Mouse (Mus musculus) cerebellum, postnatal 25 days (tissue): Measurements from ENCODE around the gene Agl.
A peak's percentile ranks its signal among the peaks of the same experiment; 100 is the strongest.

Experiments used
- DNase-seq, 2 experiments: peaks; one replicate each; pipeline ENCODE4 v3.0.0; 2021; ENCODE audit warnings: mixed read lengths in 2 of 2

Gene Agl

DNA sequence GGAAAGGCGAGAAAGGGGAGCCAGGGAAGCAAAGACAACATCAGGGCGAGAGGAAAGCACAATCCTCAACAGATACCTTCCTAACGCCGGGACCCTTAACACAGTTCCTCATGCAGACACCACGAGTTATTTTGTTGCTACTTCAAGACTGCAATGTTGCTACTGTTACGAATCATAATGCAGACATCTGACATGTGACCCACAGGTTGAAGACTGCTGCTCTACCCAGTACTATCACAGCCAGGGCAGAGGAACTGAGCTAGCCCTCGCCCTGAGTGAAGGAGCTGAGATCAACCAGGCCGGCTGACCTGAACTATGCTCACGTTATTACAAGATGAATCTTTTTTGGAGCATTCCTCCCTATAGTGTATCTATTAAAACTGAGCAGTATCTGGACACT lies 67.0 kb downstream of the Agl start:
- no peak for DNase-seq

DNA sequence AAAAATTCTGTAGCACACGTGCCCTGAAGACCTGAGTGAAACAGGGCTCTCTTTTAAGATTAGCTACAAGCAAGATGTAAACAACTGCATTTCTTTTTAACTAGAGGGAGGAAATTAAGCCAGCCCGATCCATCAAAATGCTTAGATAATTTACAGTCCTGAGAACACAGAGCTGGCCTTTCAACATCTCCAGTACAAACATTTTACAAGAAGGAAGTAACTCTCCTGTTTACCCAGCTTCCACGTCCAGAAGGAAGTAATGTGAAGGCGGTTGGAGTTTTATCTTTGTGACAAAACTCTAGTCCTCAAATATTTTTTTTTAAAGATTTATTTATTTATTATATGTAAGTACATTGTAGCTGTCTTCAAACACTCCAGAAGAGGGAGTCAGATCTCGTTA lies 67.9 kb downstream of the Agl start:
- DNase-seq, result no peak

GRCm38 (mm10) chr3:116737326-116737731 lies 70.6 kb downstream of the Agl start:
- no peak for DNase-seq

DNA sequence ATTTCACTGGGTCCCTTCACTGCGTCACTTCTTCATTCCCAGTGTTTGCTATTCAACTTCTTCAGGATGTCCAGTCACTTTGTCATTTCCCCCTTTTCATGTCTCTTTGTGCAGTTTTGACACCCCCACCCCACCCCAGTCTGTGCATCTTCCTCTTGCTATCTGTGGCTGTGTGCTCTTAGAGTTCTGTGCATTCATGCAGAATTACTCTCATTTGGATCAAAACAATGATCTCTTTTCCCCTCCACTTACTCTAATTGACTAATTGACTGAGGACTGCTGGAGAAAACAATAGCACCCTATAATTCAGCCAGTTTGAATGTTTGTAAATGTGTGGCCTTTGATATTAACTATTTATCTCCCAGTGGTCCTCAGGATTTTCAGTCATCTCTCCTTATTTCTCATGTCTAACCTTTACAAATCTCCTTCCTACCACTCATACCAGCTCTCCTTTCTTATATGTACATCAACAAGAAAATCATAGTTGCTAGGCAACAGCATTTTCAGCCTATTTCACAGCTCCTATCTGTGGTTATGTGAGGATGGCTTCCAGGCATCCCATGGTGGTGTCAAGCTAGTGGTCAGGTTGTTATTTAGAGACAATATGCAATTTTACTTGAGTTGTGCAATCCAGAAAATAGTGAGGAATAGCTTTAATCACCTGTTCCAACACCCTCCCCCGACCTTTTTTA lies 78.3 kb downstream of the Agl start:
- no peak for DNase-seq

GRCm38 (mm10) chr3:116726807-116727206 lies 81.2 kb downstream of the Agl start:
- DNase-seq, result no peak

- no peak for DNase-seq
Measured at GRCm38 (mm10) chr3:116723496-116724481, 84.2 kb downstream of the Agl start.

GRCm38 (mm10) chr3:116722980-116723379 lies 85.0 kb downstream of the Agl start:
- DNase-seq, result no peak

DNA sequence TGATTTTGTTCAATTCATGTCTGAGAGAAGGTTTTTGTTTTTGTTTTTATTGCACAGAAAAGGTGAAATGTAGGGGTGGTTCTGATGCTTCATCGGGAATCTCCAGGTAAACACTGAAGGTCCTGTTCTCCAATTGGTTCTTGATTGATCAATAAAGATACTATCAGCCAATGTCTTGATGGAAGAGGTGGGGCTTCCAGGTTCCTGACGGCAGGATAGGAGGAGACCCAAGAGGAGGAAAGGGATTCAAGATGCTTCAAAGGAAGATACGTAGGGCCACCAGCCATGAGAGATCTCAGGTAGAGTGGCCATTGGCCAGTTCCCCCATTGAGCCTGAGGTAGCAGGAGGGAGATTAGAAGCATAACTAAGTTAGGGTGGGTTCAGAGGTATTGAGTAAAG lies 89.0 kb downstream of the Agl start:
- DNase-seq, result no peak

DNA sequence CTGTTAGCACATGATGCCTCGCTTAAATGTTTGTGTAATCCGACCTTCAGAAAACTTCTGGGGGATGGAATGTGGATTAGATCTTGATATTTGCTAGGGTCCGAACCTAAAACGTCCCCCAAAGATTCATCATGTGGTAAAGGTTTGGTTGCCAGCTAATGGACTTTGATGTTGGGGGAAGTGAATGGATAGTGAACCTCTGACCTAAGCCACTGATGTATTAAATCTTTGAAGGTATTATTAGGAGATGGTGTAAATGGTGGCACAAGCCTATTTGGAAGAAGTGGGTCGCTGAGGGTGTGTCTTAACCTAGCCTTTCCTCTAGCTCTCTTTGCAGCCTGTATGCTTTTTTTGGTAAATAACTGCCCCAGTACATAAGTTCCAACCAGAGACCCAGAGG lies 94.9 kb downstream of the Agl start:
- DNase-seq, result no peak

DNA sequence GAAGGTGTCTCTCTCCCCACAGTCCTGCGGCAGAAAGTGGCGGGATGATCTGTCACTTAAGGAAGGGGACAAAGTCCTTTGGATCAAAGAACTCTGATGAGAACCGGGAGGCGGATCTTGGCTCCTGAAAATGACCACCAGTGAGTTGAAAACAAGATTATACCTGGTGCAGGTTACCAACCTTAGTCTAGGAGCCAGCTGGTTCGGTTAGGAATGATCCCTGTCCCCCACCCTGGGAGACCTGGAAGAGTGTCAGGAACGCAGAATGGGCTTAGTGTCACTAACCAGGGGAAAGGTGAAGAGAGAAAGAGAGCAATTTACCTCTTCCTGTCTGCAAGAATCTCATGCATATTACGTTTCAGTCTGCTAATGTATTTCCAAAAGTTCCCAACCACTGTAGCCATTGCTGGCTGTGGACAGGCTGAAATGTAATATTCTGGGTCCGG lies 95.5 kb downstream of the Agl start, which contains the start of gene Slc35a3:
TSS of gene Slc35a3 (minus strand) at position 396 of the 446 bp plus-strand sequence.
- peak in 1 of 2 experiments; percentile 57 for DNase-seq

DNA sequence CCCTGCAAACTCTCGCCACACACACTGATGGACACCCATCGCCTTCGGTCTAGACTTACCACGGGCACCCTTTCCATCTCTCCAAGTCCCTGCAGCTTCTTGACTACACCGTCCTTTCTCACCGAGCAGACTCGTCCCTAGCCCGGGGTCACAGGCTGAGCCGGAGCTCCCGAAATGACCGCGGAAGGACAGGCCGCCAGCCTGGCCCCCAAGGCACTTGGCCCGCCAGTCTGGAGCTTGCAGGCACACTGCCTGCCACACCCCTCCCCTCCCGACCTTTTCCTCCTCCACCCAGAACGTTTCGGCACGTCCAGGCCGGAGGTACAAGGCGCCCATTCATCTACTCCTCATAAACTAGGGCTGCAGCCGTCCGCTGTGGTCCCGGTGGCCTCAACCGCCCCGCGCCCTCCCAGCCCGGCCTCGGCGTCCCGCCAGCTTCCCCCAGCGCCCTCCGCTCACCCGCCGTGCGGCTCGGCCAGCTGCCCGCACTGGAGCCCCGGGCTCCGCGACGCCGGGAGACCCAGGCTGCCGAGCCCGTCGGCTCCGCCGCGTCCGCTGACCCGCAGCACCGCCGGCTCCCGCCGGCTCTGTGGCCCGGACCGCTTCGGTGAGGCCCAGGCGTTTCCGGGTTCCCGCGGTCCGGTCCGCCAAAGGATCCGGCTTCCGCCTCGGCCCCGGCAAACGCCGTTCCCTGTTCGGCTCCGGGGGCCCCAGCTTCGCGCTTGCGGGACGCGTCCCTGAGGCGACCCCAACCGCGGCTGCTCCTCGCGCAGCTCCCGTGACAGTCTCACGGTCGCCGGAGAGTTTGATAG lies 96.1 kb downstream of the Agl start:
- DNase-seq, result peak; percentile 89 to 90

DNA sequence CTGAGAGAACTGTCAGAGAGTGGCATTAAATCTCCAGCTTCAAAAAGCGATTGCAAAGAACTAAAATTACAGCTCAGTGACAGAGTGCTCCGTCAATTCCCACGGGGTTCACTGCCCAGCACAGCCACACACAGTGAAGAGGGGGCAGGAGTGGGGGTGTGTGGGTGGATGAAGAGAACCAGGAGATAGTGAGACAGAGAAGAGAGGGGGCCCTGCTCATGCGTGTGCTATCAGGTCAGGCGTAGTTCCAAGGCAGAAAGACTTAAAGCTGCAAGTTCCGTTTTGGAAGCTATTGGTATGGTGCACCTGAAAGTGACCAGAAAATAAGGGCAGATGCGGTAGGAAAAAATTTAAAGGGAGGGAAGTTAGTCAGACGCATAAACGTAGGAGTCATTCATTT lies 97.0 kb downstream of the Agl start:
- no peak for DNase-seq

GRCm38 (mm10) chr3:116705637-116706204 lies 102.2 kb downstream of the Agl start:
- no peak for DNase-seq

DNA sequence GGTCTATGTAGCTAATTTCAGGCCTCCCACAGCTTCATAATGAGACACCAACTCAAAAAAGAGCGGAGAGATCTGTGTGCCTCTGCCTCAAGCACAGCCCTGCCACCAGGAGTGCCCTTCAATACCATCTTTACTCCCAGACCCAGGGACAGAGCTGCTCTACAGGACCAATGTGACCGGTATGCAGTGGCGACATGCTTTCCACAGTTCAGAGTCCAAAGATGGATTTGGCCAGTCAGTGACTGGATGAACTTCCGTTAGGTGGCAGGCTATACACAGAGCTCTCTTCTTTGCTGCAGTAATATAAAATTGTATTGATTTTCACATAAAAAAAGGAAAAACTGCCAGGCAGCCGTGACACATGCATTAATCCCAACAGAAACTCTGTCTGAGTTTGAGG lies 104.1 kb downstream of the Agl start:
- DNase-seq, result no peak

- DNase-seq, result no peak
Measured at GRCm38 (mm10) chr3:116702647-116703272, 105.2 kb downstream of the Agl start.

- no peak for DNase-seq
Measured at GRCm38 (mm10) chr3:116701601-116702000, 106.4 kb downstream of the Agl start.

DNA sequence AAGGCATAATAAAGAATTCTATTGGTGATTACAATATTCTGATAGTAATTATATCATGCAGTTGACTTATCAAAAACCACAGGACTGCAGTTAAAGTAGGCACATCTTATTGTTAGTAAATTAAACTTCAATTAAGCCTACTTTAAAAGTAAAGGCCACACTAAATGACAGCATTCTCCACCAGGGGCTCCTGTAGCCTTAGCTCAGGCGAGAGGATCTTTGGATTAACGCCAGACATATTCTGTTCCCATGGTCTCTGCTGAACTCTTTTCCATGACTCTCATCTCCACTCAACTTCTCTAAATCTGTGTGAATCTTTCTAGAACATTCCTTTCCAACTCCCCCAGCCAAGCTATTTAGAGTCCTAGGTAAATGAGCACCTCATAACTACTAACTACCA lies 109.2 kb downstream of the Agl start:
- no peak for DNase-seq

DNA sequence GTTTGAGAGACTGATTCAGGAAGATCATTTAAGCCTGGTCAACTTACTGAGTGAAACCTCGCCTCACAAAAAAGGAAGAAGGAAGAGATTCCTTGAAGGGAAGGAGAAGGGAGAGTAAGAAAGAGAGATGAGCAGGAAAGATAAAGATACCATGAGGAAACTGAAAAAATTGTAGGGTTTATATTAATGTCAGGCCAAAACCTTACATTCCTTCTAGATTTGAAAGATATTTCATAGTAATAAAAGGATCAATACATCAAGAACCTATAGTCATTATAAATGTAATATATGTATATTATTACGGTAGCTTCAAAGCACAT lies 112.3 kb downstream of the Agl start:
- DNase-seq, result no peak

GRCm38 (mm10) chr3:116694955-116695665 lies 112.9 kb downstream of the Agl start:
- no peak for DNase-seq

GRCm38 (mm10) chr3:116694312-116694711 lies 113.7 kb downstream of the Agl start:
- DNase-seq, result no peak
